Mouse (Mus musculus) ovary, postnatal 14 days (tissue): ENCODE data around the gene Cirbp.

Experiments used
- DNase-seq: peaks from one replicate; pipeline ENCODE4 v3.0.0; 2022; ENCODE audit warnings: low spot score

The Cirbp gene

GRCm38 (mm10) chr10:80150226-80151210 lies 15.3 kb upstream of the Cirbp start:
- DNase-seq = no peak

GRCm38 (mm10) chr10:80151211-80152034 lies 14.4 kb upstream of the Cirbp start:
- no peak for DNase-seq

GRCm38 (mm10) chr10:80152071-80152872 lies 13.5 kb upstream of the Cirbp start:
- DNase-seq = no peak

- no peak for DNase-seq
Observed at GRCm38 (mm10) chr10:80152873-80153260, 12.9 kb upstream of the Cirbp start.

- DNase-seq = no peak
Observed at GRCm38 (mm10) chr10:80153713-80154112, 12.1 kb upstream of the Cirbp start.

- no peak for DNase-seq
Observed at GRCm38 (mm10) chr10:80154384-80154783, 11.4 kb upstream of the Cirbp start.

DNA sequence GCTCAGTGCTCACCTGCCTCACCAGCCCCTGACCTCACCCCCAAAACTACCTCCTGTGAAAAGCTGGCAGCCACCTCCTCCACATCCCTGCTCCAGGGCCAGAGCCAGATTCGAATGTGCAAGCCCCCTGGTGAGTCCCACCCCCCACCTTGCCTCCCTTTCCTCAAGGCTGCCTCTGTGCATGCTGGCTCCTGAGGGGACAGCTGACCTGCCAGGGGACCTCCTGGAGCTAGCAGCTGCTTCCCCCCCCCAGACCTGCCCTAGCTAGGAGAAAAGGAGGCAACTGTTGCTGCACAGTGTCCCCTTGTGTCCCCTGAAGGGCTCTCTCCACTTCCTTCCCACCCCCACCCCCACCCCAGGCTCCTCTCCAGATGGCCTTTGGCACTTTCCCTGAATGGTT lies 10.5 kb upstream of the Cirbp start:
- DNase-seq = no peak

DNA sequence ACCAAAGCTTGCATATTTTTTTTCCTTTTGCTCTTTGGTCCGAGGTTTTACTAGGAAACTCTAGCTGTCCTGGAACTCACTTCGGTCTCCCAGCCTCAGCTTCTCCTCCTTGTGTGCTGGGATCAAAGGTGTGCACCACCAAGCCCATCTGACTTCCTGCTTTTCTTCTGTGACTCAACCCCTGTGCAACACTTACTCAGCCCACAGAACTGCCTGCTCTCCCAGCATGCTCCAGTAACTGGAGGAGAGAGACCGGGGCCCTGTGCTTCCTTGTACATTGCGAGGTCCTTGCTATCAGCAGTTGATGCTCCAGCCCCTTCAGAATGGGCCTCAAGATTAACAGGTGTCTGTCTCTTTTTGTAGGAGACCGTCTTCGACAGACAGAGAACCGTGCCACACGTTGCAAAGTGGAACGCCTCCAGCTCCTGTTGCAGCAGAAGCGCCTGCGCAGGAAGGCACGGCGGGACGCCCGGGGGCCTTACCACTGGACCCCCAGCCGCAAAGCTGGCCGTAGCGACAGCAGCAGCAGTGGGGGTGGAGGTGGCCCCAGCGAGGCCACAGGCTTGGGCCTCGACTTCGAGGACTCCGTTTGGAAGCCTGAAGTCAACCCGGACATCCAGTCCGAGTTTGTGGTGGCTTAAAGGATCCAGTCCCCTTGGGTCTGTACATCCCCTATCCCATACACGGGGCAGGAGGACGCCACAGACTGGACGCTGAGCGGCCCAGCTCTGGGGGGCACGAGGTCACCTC lies 9.6 kb upstream of the Cirbp start:
- no peak for DNase-seq

DNA sequence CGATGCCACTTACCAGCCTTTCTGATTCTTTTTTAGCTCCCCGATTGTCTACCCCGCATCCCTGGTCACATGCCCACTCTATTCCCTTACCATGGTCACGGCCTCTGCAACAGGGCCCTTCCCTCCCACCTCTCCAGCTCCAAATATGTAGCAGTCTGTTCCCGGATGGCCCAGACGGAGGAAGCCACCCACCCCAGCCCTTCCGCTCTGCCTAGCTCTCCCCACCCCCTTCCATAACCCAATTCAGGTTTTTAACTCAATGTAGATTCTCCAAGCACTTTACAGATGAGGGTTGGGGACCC lies 9.1 kb upstream of the Cirbp start:
- DNase-seq = no peak

DNA sequence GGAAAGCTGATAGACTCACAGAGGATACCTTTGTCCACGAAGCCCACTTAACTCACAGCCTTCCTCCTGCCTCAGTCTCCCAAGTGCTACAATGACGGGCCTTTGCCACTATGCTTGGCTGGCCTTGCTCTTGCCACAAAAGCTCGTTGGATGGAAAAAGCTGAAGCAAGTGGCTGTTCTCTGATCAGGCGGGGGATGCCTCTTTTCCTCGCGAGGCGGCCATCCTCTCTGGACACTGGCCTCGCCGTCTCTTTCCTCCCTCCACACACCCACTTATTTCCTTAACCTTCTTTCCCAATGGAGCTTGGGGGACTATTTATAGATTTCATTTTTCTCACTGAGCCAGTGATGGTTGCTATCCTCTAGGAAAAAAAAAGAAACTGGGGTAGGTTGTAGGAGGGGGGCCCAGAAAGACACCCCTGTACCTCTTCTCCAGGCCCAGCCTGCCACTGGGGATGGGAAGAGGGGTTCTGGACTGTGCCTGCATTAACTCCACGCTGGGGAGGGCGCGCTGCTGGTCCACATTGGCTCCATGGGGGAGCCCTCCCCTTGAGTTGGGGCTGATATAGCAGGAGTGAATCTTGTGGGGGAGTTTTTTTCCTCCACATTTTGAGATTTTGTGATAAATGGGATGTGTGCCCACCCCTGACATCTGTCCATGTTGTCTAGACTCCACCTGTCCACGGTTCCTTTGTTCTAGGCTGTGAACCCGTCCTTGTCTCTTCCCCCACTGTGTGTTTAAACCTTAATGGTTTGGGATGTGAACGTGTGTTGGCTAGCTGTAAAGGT lies 8.4 kb upstream of the Cirbp start:
- DNase-seq = no peak

GRCm38 (mm10) chr10:80158307-80158986 lies 7.3 kb upstream of the Cirbp start:
- DNase-seq = no peak

GRCm38 (mm10) chr10:80159021-80159560 lies 6.7 kb upstream of the Cirbp start:
- DNase-seq = no peak

GRCm38 (mm10) chr10:80159561-80160454 lies 6.0 kb upstream of the Cirbp start:
- peak; percentile 98 for DNase-seq

GRCm38 (mm10) chr10:80160455-80161371 lies 5.1 kb upstream of the Cirbp start:
- peak; percentile 90 for DNase-seq

DNA sequence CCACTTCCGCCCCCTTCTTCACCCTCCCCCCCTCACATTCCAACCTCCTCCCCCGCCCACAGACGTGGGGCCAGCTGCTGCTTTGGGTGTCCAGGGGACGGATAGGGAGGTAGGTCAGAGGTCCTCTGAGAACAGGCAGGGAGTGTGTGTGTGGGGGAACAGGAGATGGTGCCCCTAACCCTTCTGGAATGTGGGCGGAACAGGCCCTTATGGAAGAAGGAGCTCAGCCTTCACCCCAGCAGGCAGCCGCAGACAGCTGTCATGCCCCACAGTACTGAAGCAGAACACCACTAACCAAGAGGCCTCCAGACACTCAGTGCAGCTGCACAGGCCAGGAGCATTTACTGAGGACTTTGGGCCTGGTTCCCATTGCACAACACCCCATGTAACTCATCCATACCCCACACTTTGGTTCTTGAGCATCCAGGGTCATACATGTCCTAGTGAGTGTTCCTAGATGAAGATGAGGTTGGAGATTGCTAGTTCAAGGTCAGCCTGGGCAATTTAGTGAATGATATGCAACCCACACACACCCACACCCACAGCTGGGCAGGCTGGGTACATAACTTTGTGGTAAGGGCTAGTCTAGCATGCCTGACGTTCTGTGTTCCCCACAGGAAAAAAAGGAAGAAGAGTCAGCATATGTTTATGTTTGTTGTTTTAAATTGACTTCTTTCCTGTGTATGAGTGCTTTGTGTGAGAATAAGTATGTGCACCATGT lies 4.1 kb upstream of the Cirbp start:
- DNase-seq = no peak

DNA sequence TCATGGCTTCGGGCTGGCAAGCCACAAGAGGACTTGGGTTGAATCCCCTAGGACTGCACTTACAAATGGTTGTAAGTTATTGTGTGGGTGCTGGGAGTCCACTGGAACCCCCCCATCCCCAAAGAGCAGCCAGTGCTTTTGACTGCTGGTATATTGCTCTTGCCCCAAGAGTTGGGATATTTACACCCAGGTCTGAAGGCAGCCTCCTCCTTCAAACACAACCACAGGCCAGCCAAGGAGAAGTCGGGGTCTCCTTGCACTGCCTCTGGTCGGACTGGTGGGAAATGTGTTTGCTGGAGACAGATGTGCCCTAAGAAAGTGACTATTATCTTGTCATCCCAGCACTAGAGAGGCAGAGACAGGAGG lies 3.6 kb upstream of the Cirbp start:
- DNase-seq = no peak

DNA sequence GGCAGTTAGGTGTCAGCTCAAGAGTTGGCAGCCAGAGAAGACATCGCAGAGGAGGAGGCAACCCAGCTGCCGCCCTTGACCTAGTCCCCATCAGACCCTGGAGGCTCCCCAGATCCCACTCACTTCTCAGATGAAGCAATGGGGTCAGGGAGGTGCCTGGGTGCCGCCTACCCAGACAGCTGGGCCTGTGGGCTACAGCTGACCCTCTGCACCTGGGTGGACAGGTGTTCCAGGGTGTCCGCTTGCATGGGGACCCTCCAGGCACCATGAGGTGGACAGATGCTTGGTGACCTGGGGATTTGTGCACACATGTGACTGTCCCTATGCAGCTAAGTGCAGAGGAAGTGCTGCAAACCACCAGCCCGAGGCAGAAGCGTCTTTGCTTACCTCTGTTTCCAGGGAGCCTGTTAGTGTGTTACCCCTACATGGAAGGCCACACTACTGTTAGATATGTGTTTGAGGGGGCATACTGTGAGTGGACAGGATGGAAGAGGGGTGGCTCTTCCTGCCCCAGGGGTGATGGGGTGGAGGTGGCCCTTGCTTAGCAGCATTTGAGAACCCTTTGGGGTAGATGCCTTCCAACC lies 3.0 kb upstream of the Cirbp start:
- DNase-seq = no peak
